Mouse (Mus musculus): ENCODE results near the gene Agap2.

GRCm38 (mm10) chr10:127062503-127062902 lies 12.6 kb upstream of the Agap2 start:
- TF ChIP-seq CTCF (conservative IDR thresholded peaks at IDR 0.05; ENCODE audit: insufficient read depth, insufficient read length, low read depth, low read length) (no peak), POLR2A (IDR thresholded peaks at IDR 0.05; ENCODE audit: low read depth, low read length) (no peak)

Measured in kidney, adult 2 months (tissue).